Mouse (Mus musculus) olfactory bulb, adult 2 months (tissue): Measurements from ENCODE around the gene Atp11a. TPM values are rescaled to one million over a fixed set of nuclear protein-coding genes. Genes with fewer than 3 reads are reported as not detected.
A peak's percentile ranks its signal among the peaks of the same experiment; 100 is the strongest.

Source experiments
- H3K27ac ChIP-seq: fragments of 200-500 bp; 2 replicates; pipeline ENCODE4 v1.5.1; 2012; ENCODE audit warnings: low read depth, low read length; ENCODE audit not compliant: insufficient read depth
- H3K4me1 ChIP-seq: fragments of 200-500 bp; 2 replicates; pipeline ENCODE4 v1.6.1; 2012; ENCODE audit warnings: low read length; ENCODE audit not compliant: control insufficient read depth, insufficient read depth
- H3K4me3 ChIP-seq: fragments of 200-500 bp; 2 replicates; pipeline ENCODE4 v1.5.1; 2012; ENCODE audit warnings: mild to moderate bottlenecking, low read depth, low read length, moderate library complexity; ENCODE audit not compliant: insufficient read depth
- CTCF ChIP-seq: fragments of 200-500 bp; IDR thresholded peaks from 2 replicates; pipeline ENCODE4 v1.5.1; 2012; ENCODE audit warnings: low read depth, mild to moderate bottlenecking, low read length, moderate library complexity; ENCODE audit not compliant: insufficient read depth
- POLR2A ChIP-seq: fragments of 200-500 bp; IDR thresholded peaks from 2 replicates; pipeline ENCODE4 v1.6.1; 2012; ENCODE audit warnings: mild to moderate bottlenecking, low read depth, low read length, moderate library complexity; ENCODE audit not compliant: insufficient read depth
- WGBS: fragments of 180-500 bp; shearing (Covaris S2); methylation state at CpG from one replicate; pipeline ENCODE4 v1.1.7; 2018; 5-methylcytosine and 5-hydroxymethylcytosine counted together
- polyA plus RNA-seq: library from polyadenylated mRNA; stranded (reverse); fragments of >200 nt; gene quantifications from 2 replicates; pipeline ENCODE4 v1.2.4, GENCODE M21; 2012; ENCODE audit warnings: low replicate concordance; ENCODE audit not compliant: missing spikeins, insufficient read depth, insufficient read length

The Atp11a gene
- polyA plus RNA-seq, result not detected in 2 replicates

GRCm38 (mm10) chr8:12756391-12757157 lies at the start of gene Atp11a:
Gene Atp11a, plus strand, starts transcription at chr8:12757014.
- TF ChIP-seq POLR2A (peak; percentile 78), CTCF (no peak)
- 2% methylated on average over 56 of the region's 62 CpGs for WGBS
- Histone ChIP-seq H3K4me3 (peak within 1 kb of the TSS; percentile 84), H3K27ac (peak within 1 kb of the TSS; percentile 2; the same call in 1 of the 2 replicates), H3K4me1 (peaks cover 13% of the 10 kb centered on the region; the same call in 1 of the 2 replicates)

DNA sequence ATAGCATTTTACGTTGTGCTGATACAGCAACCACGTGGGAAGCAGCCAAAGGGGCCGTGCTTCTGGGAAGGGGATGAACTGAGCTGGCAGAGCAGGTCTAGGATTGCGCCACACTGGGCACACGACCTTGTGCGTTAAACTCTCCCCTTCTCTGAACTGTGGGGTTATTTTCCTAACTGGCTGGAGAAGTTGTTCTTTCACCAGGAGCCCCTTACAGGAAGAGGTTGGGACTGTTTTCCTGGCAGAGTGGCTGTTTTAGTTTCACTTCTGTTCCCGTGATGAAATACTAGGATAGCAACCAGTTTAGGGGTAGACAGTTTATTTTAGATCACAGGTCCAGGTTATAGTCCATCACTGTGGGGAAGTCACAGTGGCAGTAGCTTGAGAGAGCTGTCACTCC lies 45.2 kb upstream of the Atp11a start:
- H3K27ac ChIP-seq, result no peak overlapping the region
- H3K4me3 ChIP-seq, result no peak overlapping the region
- no peaks in the 10 kb centered on the region for H3K4me1 ChIP-seq
- WGBS, result 65% methylated on average over 7 of the region's 7 CpGs
- TF ChIP-seq CTCF, result no peak
- TF ChIP-seq POLR2A, result no peak

- no peak overlapping the region for H3K27ac ChIP-seq
- 84% methylated on average over 18 of the region's 18 CpGs for WGBS
- H3K4me1 ChIP-seq, result no peaks in the 10 kb centered on the region
- TF ChIP-seq POLR2A (no peak), CTCF (no peak)
- no peak overlapping the region for H3K4me3 ChIP-seq
Measured at GRCm38 (mm10) chr8:12715861-12716585, 40.8 kb upstream of the Atp11a start.

GRCm38 (mm10) chr8:12719091-12719490 lies 37.7 kb upstream of the Atp11a start:
- no peak for TF ChIP-seq CTCF
- TF ChIP-seq POLR2A, result no peak
- Histone ChIP-seq H3K4me3 (no peak overlapping the region), H3K27ac (no peak overlapping the region), H3K4me1 (no peaks in the 10 kb centered on the region)
- 85% methylated on average over 9 of the region's 9 CpGs for WGBS

- H3K4me1 ChIP-seq, result peaks cover 3% of the 10 kb centered on the region
- H3K27ac ChIP-seq, result no peak overlapping the region
- TF ChIP-seq POLR2A (no peak), CTCF (no peak)
- no peak overlapping the region for H3K4me3 ChIP-seq
- WGBS, result 91% methylated on average over 4 of the region's 4 CpGs
Measured at GRCm38 (mm10) chr8:12728644-12729043, 28.2 kb upstream of the Atp11a start.

DNA sequence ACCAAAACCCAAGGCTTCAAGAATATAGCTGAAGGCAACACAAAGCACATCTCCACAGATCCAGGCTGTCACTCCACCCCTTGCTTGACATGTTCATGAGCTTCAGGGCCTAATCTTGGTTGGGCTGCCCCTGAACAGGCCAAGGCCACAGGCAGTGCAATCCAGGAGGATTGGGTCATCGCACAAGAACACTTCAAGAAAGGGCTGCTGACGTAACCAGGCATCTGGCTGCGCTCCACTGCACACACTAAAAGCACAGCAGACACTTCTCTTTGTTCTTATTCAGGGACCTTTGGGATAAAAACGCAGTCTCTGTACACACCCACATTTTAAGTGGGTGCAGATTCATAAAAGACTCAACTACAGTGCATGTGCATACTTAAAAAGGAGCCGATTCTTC lies 26.0 kb upstream of the Atp11a start:
- H3K4me3 ChIP-seq, result no peak overlapping the region
- peaks cover 3% of the 10 kb centered on the region for H3K4me1 ChIP-seq
- WGBS, result 28% methylated on average over 5 of the region's 5 CpGs
- no peak overlapping the region for H3K27ac ChIP-seq
- TF ChIP-seq CTCF, result no peak
- no peak for TF ChIP-seq POLR2A

- no peak overlapping the region for H3K4me3 ChIP-seq
- TF ChIP-seq CTCF, result no peak
Measured at GRCm38 (mm10) chr8:12732431-12732830, 24.4 kb upstream of the Atp11a start.

DNA sequence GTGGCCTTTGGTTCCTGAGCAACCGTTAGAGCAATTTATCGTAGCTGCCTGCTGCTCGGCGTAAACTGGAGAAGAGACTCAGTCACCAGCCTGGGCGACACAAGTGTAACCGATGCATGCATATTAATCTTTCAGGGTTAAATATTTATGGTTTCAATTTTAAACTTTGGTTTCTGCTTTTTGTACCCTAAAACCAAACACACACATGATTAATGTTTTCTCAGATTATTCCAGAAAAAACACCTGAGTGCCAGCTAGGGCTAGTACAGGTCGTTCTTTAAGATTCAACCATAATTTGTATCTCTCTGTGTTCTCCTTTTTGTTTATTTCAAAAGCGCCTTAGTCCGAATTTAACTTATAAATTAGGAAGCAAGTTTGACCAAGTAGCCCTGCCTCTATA lies 17.7 kb upstream of the Atp11a start:
- TF ChIP-seq POLR2A (no peak), CTCF (no peak)
- Histone ChIP-seq H3K4me3 (no peak overlapping the region), H3K27ac (no peak overlapping the region), H3K4me1 (no peaks in the 10 kb centered on the region)
- WGBS, result 90% methylated on average over 9 of the region's 9 CpGs

More at GRCm38 (mm10) chr8:12732431-12732830, 24.4 kb upstream of the Atp11a start:
- WGBS, result 93% methylated on average over 6 of the region's 6 CpGs
- Histone ChIP-seq H3K4me1 (peaks cover 3% of the 10 kb centered on the region), H3K27ac (no peak overlapping the region)

DNA sequence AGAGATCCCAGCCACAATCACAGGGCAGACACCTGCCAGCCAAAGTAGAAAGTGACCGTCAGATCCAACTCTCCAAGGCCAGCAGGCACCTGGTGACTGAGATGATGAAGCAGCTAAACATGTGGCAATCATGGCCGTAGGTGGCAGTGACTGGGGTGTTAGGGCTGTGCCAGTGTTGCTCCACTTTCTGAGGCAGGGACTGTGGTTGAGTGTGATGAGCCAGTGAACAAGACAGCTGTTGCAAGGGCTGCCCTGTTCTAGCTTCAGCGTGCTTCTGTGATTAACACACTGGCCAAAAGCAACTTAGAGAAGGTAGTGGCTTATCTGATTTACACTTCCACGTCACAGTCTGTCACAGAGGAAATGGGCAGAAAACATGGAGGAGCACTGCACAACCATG lies 13.4 kb upstream of the Atp11a start:
- no peaks in the 10 kb centered on the region for H3K4me1 ChIP-seq
- WGBS, result 94% methylated on average over 4 of the region's 4 CpGs
- H3K4me3 ChIP-seq, result no peak overlapping the region
- no peak for TF ChIP-seq POLR2A
- no peak for TF ChIP-seq CTCF
- H3K27ac ChIP-seq, result no peak overlapping the region

DNA sequence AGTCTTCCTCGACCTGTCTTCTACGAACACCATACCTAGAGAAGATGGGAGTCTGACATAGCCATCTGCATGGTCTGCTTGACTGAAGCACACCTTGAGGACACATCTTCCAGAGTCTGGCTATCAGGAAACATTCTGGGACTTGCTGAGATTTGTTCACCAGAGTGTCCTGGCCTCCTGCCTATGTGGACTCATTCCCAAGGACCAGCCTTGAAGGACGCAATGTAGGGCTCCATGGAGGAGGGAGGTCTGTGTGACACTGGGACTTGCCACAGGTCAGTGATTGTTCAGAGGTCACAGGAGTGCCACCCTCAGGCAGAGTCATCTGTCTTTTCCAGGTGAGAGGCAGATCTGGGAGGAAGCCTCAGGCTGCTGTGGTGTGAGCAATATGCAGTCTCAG lies 8.6 kb upstream of the Atp11a start:
- WGBS, result 95% methylated on average over 3 of the region's 3 CpGs
- H3K4me1 ChIP-seq, result no peaks in the 10 kb centered on the region
- TF ChIP-seq POLR2A (no peak), CTCF (no peak)
- H3K4me3 ChIP-seq, result no peak overlapping the region
- no peak overlapping the region for H3K27ac ChIP-seq
